10 mouse cellular contexts compared by ENCODE assay signal in genomic region chr5:29842444-29843166, GRCm38 (mm10).
DNase-seq lines count a peak whose midpoint lies in the region; ATAC-seq lines count a peak whose summit lies in the region.
"Had no signal": no experiment of that assay in that cellular context is flagged by ENCODE, and none has a peak within 500 bp of the region (broad histone marks: within the 10 kb centered on the region; RNA-seq: fewer than 3 reads in every experiment).

No protein-coding gene starts in this region.

- peak; percentile 3 for DNase-seq in left cerebral cortex, adult 11 months (ENCODE audit: low spot score)
- DNase-seq in left cerebral cortex, adult 9 months (ENCODE audit: low spot score in 2 of 2): no peak
- peak; percentile 45 for DNase-seq in adrenal gland, adult 8-10 months
- peak; percentile 75 to 78 for DNase-seq in heart, adult 18-20 months
- DNase-seq in kidney, postnatal 25 days: peak; percentile 18 to 51
- no peak for DNase-seq in right cerebral cortex, adult 18-20 months
- DNase-seq in retina, postnatal 1 day: no peak
- DNase-seq: liver, postnatal 0 days had no signal

- ATAC-seq in granulocyte monocyte progenitor cell, adult 5-6 weeks (replicated peaks; ENCODE audit: poor library complexity, severe bottlenecking): no peak
- ATAC-seq: hindbrain, postnatal 0 days; liver, postnatal 0 days had no signal

Comparison
In these comparisons a context has a peak if more than half of its experiments do, and no peak if none do; other contexts are left out.
1. DNase-seq: peak in left cerebral cortex, adult 11 months (single experiment), adrenal gland, adult 8-10 months (single experiment), heart, adult 18-20 months (2 of 2) and kidney, postnatal 25 days (2 of 2); none in left cerebral cortex, adult 9 months (0 of 2), right cerebral cortex, adult 18-20 months (single experiment) and retina, postnatal 1 day (single experiment).